Mouse (Mus musculus) CH12.LX (cell line): ENCODE data around the gene Rapgef4. TPM values are rescaled to one million over a fixed set of nuclear protein-coding genes. Genes with fewer than 3 reads are reported as not detected.

Experiments
- DNase-seq: peaks from one replicate; pipeline ENCODE4 v3.0.0-alpha.2; 2013; ENCODE audit errors: extremely low read depth
- H3K27ac ChIP-seq: 2 replicates; pipeline ENCODE4 v1.5.1; 2012; ENCODE audit warnings: low read depth, mild to moderate bottlenecking, control low read depth, moderate library complexity; ENCODE audit not compliant: insufficient read depth
- H3K27me3 ChIP-seq: replicated peaks from 2 replicates; pipeline ENCODE3; 2012; ENCODE audit warnings: inconsistent platforms
- H3K36me3 ChIP-seq, 2 experiments: replicated peaks in 1 of 2; 2 replicates each; pipeline versions ENCODE3 to v1.6.1; 2012; ENCODE audit warnings: inconsistent platforms in 1 of 2, low read length in 1 of 2, mild to moderate bottlenecking in 1 of 2, mixed read lengths in 1 of 2, moderate library complexity in 1 of 2; ENCODE audit not compliant: control insufficient read depth in 1 of 2, insufficient read depth in 1 of 2
- H3K4me1 ChIP-seq, 2 experiments: 2 replicates each; pipeline ENCODE4 v1.6.1; 2012; ENCODE audit warnings: inconsistent platforms in 1 of 2, moderate library complexity in 1 of 2; ENCODE audit not compliant: insufficient read depth in 2 of 2, control insufficient read depth in 1 of 2
- H3K4me2 ChIP-seq: 2 replicates; pipeline ENCODE4 v1.6.1; 2012; ENCODE audit warnings: low read depth, mild to moderate bottlenecking, control low read depth; ENCODE audit not compliant: poor library complexity, insufficient read depth, severe bottlenecking
- H3K4me3 ChIP-seq, 3 experiments: fragments of 150-350 bp in 1 of 3; sonication (generic) in 1 of 3; replicated peaks in 1 of 3; 2 replicates each; pipeline versions ENCODE3 to v1.5.1; 2011 to 2012; ENCODE audit warnings: low read depth in 2 of 3, low read length in 2 of 3, mild to moderate bottlenecking in 2 of 3, moderate library complexity in 2 of 3, control low read depth in 1 of 3, improper control_type of control experiment in 1 of 3, inconsistent platforms in 1 of 3, mixed read lengths in 1 of 3; ENCODE audit not compliant: poor library complexity in 1 of 3
- H3K79me2 ChIP-seq: replicated peaks from 2 replicates; pipeline ENCODE4 v1.6.1; 2012; ENCODE audit warnings: mild to moderate bottlenecking, moderate library complexity; ENCODE audit not compliant: control insufficient read depth, poor library complexity, insufficient read depth, severe bottlenecking; ENCODE audit errors: extremely low read depth
- H3K9ac ChIP-seq: 2 replicates; pipeline ENCODE4 v1.6.1; 2012; ENCODE audit warnings: low read depth, mild to moderate bottlenecking, control low read depth, moderate library complexity; ENCODE audit not compliant: insufficient read depth
- H3K9me3 ChIP-seq: replicated peaks from 2 replicates; pipeline ENCODE3; 2012; ENCODE audit warnings: low read length, inconsistent platforms, mixed read lengths
- BHLHE40 ChIP-seq: IDR thresholded peaks from 2 replicates; pipeline ENCODE4 v1.6.1; 2011; ENCODE audit warnings: mild to moderate bottlenecking, low read depth, low read length, improper control_type of control experiment
- CHD2 ChIP-seq: IDR thresholded peaks from 2 replicates; pipeline ENCODE4 v1.6.1; 2011; ENCODE audit warnings: low read length, improper control_type of control experiment
- CTCF ChIP-seq, 2 experiments: IDR thresholded peaks in 1 of 2; conservative IDR thresholded peaks in 1 of 2; 2 replicates each; pipeline ENCODE4 v1.5.1; 2011 to 2012; ENCODE audit warnings: low read depth in 2 of 2, low read length in 2 of 2, improper control_type of control experiment in 1 of 2, inconsistent platforms in 1 of 2, mild to moderate bottlenecking in 1 of 2, moderate library complexity in 1 of 2
- E2F4 ChIP-seq: IDR thresholded peaks from 2 replicates; pipeline ENCODE4 v1.6.1; 2011; ENCODE audit warnings: low read depth, low read length, improper control_type of control experiment; ENCODE audit not compliant: insufficient replicate concordance
- ELF1 ChIP-seq: IDR thresholded peaks from 2 replicates; pipeline ENCODE4 v1.6.1; 2014; ENCODE audit warnings: low read depth, mild to moderate bottlenecking, inconsistent platforms, low read length, improper control_type of control experiment
- EP300 ChIP-seq: IDR thresholded peaks from 2 replicates; pipeline ENCODE4 v1.6.1; 2011; ENCODE audit warnings: low read length, improper control_type of control experiment
- ETS1 ChIP-seq: conservative IDR thresholded peaks from 2 replicates; pipeline ENCODE4 v1.6.1; 2012; ENCODE audit warnings: low read depth, mild to moderate bottlenecking, inconsistent platforms, low read length, improper control_type of control experiment, moderate library complexity
- IRF4 ChIP-seq: IDR thresholded peaks from 2 replicates; pipeline ENCODE4 v1.6.1; 2014; ENCODE audit warnings: low read depth, mild to moderate bottlenecking, inconsistent platforms, low read length, improper control_type of control experiment
- JUN ChIP-seq: IDR thresholded peaks from 2 replicates; pipeline ENCODE4 v1.6.1; 2011; ENCODE audit warnings: low read depth, mild to moderate bottlenecking, low read length, improper control_type of control experiment, moderate library complexity; ENCODE audit not compliant: insufficient read depth
- JUND ChIP-seq: conservative IDR thresholded peaks from 2 replicates; pipeline ENCODE4 v1.6.1; 2011; ENCODE audit warnings: low read depth, low read length, improper control_type of control experiment
- KAT2A ChIP-seq: IDR thresholded peaks from 2 replicates; pipeline ENCODE4 v1.6.1; 2012; ENCODE audit warnings: low read length, improper control_type of control experiment, inconsistent platforms; ENCODE audit not compliant: insufficient replicate concordance
- MAFK ChIP-seq: IDR thresholded peaks from 2 replicates; pipeline ENCODE4 v1.6.1; 2011; ENCODE audit warnings: low read length, improper control_type of control experiment; ENCODE audit not compliant: insufficient replicate concordance
- MYC ChIP-seq: IDR thresholded peaks from 2 replicates; pipeline ENCODE4 v1.6.1; 2011; ENCODE audit warnings: low read depth, mild to moderate bottlenecking, improper control_type of control experiment, low read length
- NRF1 ChIP-seq: IDR thresholded peaks from 2 replicates; pipeline ENCODE4 v1.6.1; 2014; ENCODE audit warnings: low read depth, mild to moderate bottlenecking, inconsistent platforms, low read length, improper control_type of control experiment, moderate library complexity
- PAX5 ChIP-seq: IDR thresholded peaks from 2 replicates; pipeline ENCODE4 v1.6.1; 2012; ENCODE audit warnings: low read length, inconsistent platforms, mixed read lengths
- POLR2AphosphoS2 ChIP-seq: IDR thresholded peaks from 2 replicates; pipeline ENCODE4 v1.6.1; 2011; ENCODE audit warnings: low read depth, low read length, improper control_type of control experiment
- RAD21 ChIP-seq: IDR thresholded peaks from 2 replicates; pipeline ENCODE4 v1.6.1; 2011; ENCODE audit warnings: low read depth, mild to moderate bottlenecking, low read length, improper control_type of control experiment, moderate library complexity
- RCOR1 ChIP-seq: conservative IDR thresholded peaks from 2 replicates; pipeline ENCODE4 v1.6.1; 2012; ENCODE audit warnings: low read depth, mild to moderate bottlenecking, inconsistent platforms, low read length, improper control_type of control experiment
- USF1 ChIP-seq: IDR thresholded peaks from 2 replicates; pipeline ENCODE4 v1.6.1; 2014; ENCODE audit warnings: low read depth, mild to moderate bottlenecking, inconsistent platforms, low read length, improper control_type of control experiment
- USF2 ChIP-seq: conservative IDR thresholded peaks from 2 replicates; pipeline ENCODE4 v1.6.1; 2011; ENCODE audit warnings: low read depth, low read length, improper control_type of control experiment
- ZC3H11A ChIP-seq: IDR thresholded peaks from 2 replicates; pipeline ENCODE4 v1.6.1; 2012; ENCODE audit warnings: low read depth, mild to moderate bottlenecking, inconsistent platforms, low read length, improper control_type of control experiment
- ZMIZ1 ChIP-seq: IDR thresholded peaks from 2 replicates; pipeline ENCODE4 v1.6.1; 2012; ENCODE audit warnings: low read depth, mild to moderate bottlenecking, inconsistent platforms, low read length, improper control_type of control experiment
- ZNF384 ChIP-seq: IDR thresholded peaks from 2 replicates; pipeline ENCODE4 v1.6.1; 2012; ENCODE audit warnings: low read depth, low read length, improper control_type of control experiment, inconsistent platforms
- dilution Hi-C: fragments of 300-500 bp; cut with MboI; formaldehyde crosslinking; loops from 2 replicates; pipeline ENCODE4 v1.14.3; 2020; ENCODE audit warnings: low sequenced_read_pairs; ENCODE audit not compliant: extremely low pct_unique_long_range_greater_than_20kb, extremely low pct_ligation_motif_present
- in situ Hi-C: fragments of 300-500 bp; cut with MboI; formaldehyde crosslinking; loops from 3 replicates; pipeline ENCODE4 v1.14.3; 2019; ENCODE audit warnings: low sequenced_read_pairs, low pct_ligation_motif_present, low pct_unique_long_range_greater_than_20kb, mixed read lengths
- polyA plus RNA-seq: library from polyadenylated mRNA; unstranded; fragments of >175 nt; gene quantifications from 2 replicates; pipeline ENCODE4 v1.2.1, GENCODE M21; 2012; ENCODE audit warnings: low read depth; ENCODE audit not compliant: insufficient read length
- total RNA-seq, 2 experiments: library from RNA; depleted of rRNA; stranded (reverse); fragments of 300-350 nt in 1 of 2; fragments of >200 nt in 1 of 2; gene quantifications; 2 replicates each; pipeline ENCODE4 v1.2.3; 2012 to 2014

The Rapgef4 gene
- total and polyA plus RNA-seq, 3 experiments: 0.12 to 0.13 TPM; not detected in 1

DNA sequence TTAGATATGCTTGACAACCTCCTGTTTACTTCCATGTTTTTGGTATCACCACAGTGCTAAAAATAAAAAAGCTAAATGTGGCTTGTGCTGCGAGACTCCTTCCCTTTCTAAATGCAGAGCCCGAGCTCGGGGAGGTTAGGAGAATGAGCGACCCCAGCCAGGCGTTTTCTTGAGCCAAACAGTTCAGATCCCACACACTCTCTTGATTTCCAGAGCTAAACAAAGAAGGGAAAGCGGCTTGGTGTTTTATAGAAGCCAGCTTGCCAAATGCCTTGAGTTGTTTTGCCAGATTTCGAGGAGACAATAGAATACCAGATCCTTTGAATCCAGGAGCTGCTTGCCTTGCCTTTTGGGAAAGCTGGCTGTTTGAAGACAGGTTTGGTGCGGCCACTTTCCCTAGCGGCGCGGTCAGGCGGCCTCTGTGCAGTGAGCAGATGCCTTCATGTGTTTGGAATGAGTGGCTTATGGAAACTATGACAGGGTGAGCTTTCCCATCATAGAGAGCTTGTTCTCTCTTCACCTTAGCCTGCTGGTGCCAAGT, 254.4 kb downstream of the Rapgef4 start:
- Histone ChIP-seq H3K27ac (no peak overlapping the region), H3K9ac (no peak overlapping the region), H3K79me2 (no peaks in the 10 kb centered on the region), H3K27me3 (no peaks in the 10 kb centered on the region), H3K4me2 (peak overlapping the region; percentile 60; the same call in 1 of the 2 replicates), H3K4me1 (peaks cover 0 to 9% of the 10 kb centered on the region in 2 experiments; a peak in 2 of 4 replicates), H3K36me3 (no peaks in the 10 kb centered on the region), H3K4me3 (no peak overlapping the region), H3K9me3 (no peaks in the 10 kb centered on the region)
- dilution Hi-C loops: no loop called here
- TF ChIP-seq IRF4: peak; percentile 42; the same call in 1 of the 2 replicates
- TF ChIP-seq USF2: no peak
- peak; percentile 56; the same call in 1 of the 2 replicates for TF ChIP-seq EP300
- peak; percentile 69; the same call in 1 of the 2 replicates for TF ChIP-seq JUN
- TF ChIP-seq MAFK: no peak
- TF ChIP-seq E2F4: no peak
- TF ChIP-seq ETS1: 0 out of 2 replicates have a peak, but pooled peaks have one; percentile 21
- TF ChIP-seq ELF1: 0 out of 2 replicates have a peak, but pooled peaks have one; percentile 17
- TF ChIP-seq KAT2A: no peak
- no peak for TF ChIP-seq ZNF384
- DNase-seq: peak; percentile 32
- in situ Hi-C loops: loop anchor here (10.0 kb wide), 1 partner anchor 159 kb away; no protein-coding TSS in a partner anchor

DNA sequence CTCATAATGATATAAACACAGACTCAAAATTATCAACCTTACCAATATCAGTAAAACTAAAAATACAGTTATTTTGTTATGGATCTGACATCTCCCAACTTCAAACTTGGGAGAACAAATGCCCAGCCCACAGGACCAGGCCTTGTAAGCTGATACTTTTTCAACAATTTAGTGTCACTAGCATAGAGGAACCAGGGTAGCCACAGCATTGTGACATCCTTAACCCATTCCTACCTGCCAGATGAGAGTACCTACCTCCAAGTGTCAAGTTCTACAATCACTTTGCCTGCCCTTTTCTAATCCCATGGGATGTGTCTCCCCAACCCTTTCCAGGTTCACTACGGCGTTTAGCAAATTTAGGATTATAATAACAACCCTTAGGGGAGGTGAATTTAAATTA, 257.4 kb downstream of the Rapgef4 start:
- TF ChIP-seq ELF1 (no peak), RAD21 (no peak), ZC3H11A (no peak), PAX5 (no peak), MYC (no peak), ZNF384 (no peak), USF1 (no peak), CTCF (conservative IDR thresholded peaks at IDR 0.05 in 1 of 2, IDR thresholded peaks at IDR 0.05 in 1 of 2; ENCODE audit: low read depth in 2 of 2, low read length in 2 of 2) (no peak), NRF1 (no peak), KAT2A (no peak), POLR2AphosphoS2 (no peak), BHLHE40 (no peak), CHD2 (no peak), USF2 (no peak), ZMIZ1 (no peak), RCOR1 (no peak), JUND (no peak), JUN (no peak)
- in situ Hi-C loops (loop anchor here (10.0 kb wide), 1 partner anchor 156 kb away; no protein-coding TSS in a partner anchor), dilution Hi-C loops (no loop called here)
- Histone ChIP-seq H3K4me1 (peaks cover 0 to 9% of the 10 kb centered on the region in 2 experiments; a peak in 2 of 4 replicates), H3K27me3 (no peaks in the 10 kb centered on the region), H3K36me3 (no peaks in the 10 kb centered on the region), H3K4me2 (no peak overlapping the region), H3K27ac (no peak overlapping the region), H3K4me3 (no peak overlapping the region), H3K9me3 (no peaks in the 10 kb centered on the region), H3K79me2 (no peaks in the 10 kb centered on the region), H3K9ac (no peak overlapping the region)
- no peak for DNase-seq
